Mouse (Mus musculus): Measurements from ENCODE around the gene Nr1i3. TPM values are rescaled to one million over a fixed set of nuclear protein-coding genes. Genes with fewer than 3 reads are reported as not detected.

The Nr1i3 gene
- polyA plus RNA-seq, 1 experiment from 2014 or later = 0.21 TPM

GRCm38 (mm10) chr1:171187851-171188700 lies 25.7 kb upstream of the Nr1i3 start:
- Histone ChIP-seq H3K27me3 (replicated peaks; ENCODE audit: low read depth, poor library complexity, severe bottlenecking) (peaks cover 38% of the 10 kb centered on the region), H3K27ac (replicated peaks) (no peak overlapping the region), H3K36me3 (replicated peaks) (no peaks in the 10 kb centered on the region), H3K4me3 (0 out of 2 replicates have a peak overlapping the region, but pooled peaks have one; percentile 11), H3K9me3 (no peaks in the 10 kb centered on the region), H3K4me1 (peaks cover 39% of the 10 kb centered on the region)
- 59% methylated on average over 13 of the region's 13 CpGs for WGBS
- no peak for DNase-seq (ENCODE audit: low spot score)

DNA sequence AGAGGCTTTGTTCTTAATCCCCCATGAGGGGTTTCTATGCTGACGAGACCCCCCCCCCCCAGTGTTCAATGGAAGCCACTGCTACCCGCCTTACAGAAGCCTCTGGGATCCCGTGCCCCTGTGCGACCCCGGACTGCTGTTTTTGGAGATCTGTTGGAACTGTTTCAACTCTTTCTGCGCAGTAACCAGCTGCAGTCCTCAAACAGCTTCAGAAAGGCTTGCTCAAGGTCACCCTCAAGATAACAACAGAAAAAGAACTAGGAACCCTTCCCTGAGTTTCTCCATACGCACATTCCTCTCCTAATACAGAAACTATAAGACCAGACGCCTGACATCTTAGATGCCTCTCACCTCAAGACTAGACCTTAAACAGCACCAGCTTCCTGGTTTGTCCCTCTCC lies 24.7 kb upstream of the Nr1i3 start:
- Histone ChIP-seq H3K4me1 (peaks cover 48% of the 10 kb centered on the region), H3K36me3 (replicated peaks) (no peaks in the 10 kb centered on the region), H3K4me3 (peak overlapping the region; percentile 6; the same call in 1 of the 2 replicates)

DNA sequence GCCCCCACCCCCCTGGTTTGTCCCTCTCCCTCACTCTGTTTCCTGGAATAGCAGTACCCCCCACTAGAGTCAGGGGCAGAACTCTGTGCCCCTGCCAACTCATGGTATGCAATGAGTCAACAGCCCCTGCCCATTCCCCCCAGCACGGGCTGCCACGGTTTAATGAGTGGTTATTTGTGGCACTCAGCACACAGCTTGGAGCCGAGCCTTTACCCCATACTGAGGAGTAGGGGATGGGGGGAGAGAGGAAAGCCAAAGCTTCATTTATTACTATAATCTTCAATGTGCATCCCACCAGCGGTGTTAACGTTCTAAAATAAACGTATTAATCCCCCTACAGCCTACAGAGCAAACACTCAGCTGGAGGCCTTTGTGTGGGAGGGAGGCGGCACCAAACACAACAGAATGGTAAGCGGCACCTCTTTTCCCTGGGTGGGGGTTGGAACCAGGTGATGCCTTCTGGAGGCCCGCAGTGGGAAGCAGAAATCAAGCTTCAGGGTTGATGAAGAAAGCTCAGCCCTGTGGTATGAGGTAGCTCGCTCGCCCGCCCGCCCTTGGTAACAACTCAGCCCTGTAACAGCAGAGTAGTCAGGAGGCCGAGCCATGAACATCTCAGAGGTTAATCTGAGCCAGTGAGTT lies 24.2 kb upstream of the Nr1i3 start:
- WGBS = 35% methylated on average over 14 of the region's 14 CpGs
- Histone ChIP-seq H3K4me1 (peaks cover 54% of the 10 kb centered on the region), H3K36me3 (replicated peaks) (no peaks in the 10 kb centered on the region), H3K4me3 (peak overlapping the region; percentile 6; the same call in 1 of the 2 replicates), H3K9me3 (no peaks in the 10 kb centered on the region), H3K27ac (replicated peaks) (peak overlapping the region; percentile 16; the same call in 1 of the 2 replicates), H3K27me3 (replicated peaks; ENCODE audit: low read depth, poor library complexity, severe bottlenecking) (peaks cover 53% of the 10 kb centered on the region)
- peak; percentile 21 for DNase-seq (ENCODE audit: low spot score)

More for the DNA sequence above, 24.7 kb upstream of the Nr1i3 start:
- H3K27me3 ChIP-seq (replicated peaks; ENCODE audit: low read depth, poor library complexity, severe bottlenecking) = peaks cover 48% of the 10 kb centered on the region
- H3K27ac ChIP-seq (replicated peaks) = peak overlapping the region; percentile 24; the same call in 1 of the 2 replicates
- 19% methylated on average over 8 of the region's 8 CpGs for WGBS
- H3K9me3 ChIP-seq = no peaks in the 10 kb centered on the region
- DNase-seq (ENCODE audit: low spot score) = peak; percentile 37

GRCm38 (mm10) chr1:171190832-171191231 lies 22.9 kb upstream of the Nr1i3 start:
- 93% methylated on average over 9 of the region's 9 CpGs for WGBS
- Histone ChIP-seq H3K4me3 (no peak overlapping the region), H3K4me1 (peaks cover 60% of the 10 kb centered on the region), H3K9me3 (no peaks in the 10 kb centered on the region), H3K36me3 (replicated peaks) (no peaks in the 10 kb centered on the region), H3K27ac (replicated peaks) (no peak overlapping the region), H3K27me3 (replicated peaks; ENCODE audit: low read depth, poor library complexity, severe bottlenecking) (peaks cover 66% of the 10 kb centered on the region)
- no peak for DNase-seq (ENCODE audit: low spot score)

DNA sequence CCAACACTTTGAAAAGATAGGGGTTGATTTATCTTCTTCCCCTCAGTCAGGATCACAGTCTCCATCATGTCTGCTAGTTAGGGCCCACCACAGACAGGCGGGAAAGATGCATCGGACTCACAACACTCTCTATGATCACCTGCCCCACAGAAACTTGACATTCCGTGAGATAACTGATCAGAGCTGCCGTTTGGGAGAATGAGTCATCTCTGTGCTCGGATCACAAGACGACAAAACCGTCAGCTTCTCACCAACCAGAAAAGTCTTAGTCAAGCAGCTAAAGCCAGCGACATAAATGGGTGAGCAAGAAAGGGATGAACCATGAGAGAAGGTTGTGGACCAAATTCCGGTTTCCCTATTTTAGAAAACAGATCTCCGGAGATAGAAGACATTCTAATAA lies 21.5 kb upstream of the Nr1i3 start:
- H3K27ac ChIP-seq (replicated peaks) = no peak overlapping the region
- peaks cover 58% of the 10 kb centered on the region for H3K4me1 ChIP-seq
- no peaks in the 10 kb centered on the region for H3K36me3 ChIP-seq (replicated peaks)
- peaks cover 80% of the 10 kb centered on the region for H3K27me3 ChIP-seq (replicated peaks; ENCODE audit: low read depth, poor library complexity, severe bottlenecking)
- 45% methylated on average over 10 of the region's 10 CpGs for WGBS
- H3K9me3 ChIP-seq = no peaks in the 10 kb centered on the region
- no peak for DNase-seq (ENCODE audit: low spot score)
- no peak overlapping the region for H3K4me3 ChIP-seq

- H3K27ac ChIP-seq (replicated peaks) = no peak overlapping the region; the same call in 1 of the 2 replicates
- peak overlapping the region; percentile 44 for H3K4me3 ChIP-seq
- H3K27me3 ChIP-seq (replicated peaks; ENCODE audit: low read depth, poor library complexity, severe bottlenecking) = peaks cover 89% of the 10 kb centered on the region
- H3K36me3 ChIP-seq (replicated peaks) = no peaks in the 10 kb centered on the region
- no peaks in the 10 kb centered on the region for H3K9me3 ChIP-seq
- WGBS = 2% methylated on average over 18 of the region's 18 CpGs
- DNase-seq (ENCODE audit: low spot score) = peak; percentile 43
- H3K4me1 ChIP-seq = peaks cover 54% of the 10 kb centered on the region
Measured at GRCm38 (mm10) chr1:171193093-171193840, 20.5 kb upstream of the Nr1i3 start.

GRCm38 (mm10) chr1:171193911-171194830 lies 19.6 kb upstream of the Nr1i3 start:
- Histone ChIP-seq H3K9me3 (no peaks in the 10 kb centered on the region), H3K4me3 (0 out of 2 replicates have a peak overlapping the region, but pooled peaks have one; percentile 72), H3K27ac (replicated peaks) (no peak overlapping the region), H3K4me1 (peaks cover 45% of the 10 kb centered on the region), H3K27me3 (replicated peaks; ENCODE audit: low read depth, poor library complexity, severe bottlenecking) (peaks cover 98% of the 10 kb centered on the region), H3K36me3 (replicated peaks) (no peaks in the 10 kb centered on the region)
- peak; percentile 34 for DNase-seq (ENCODE audit: low spot score)
- WGBS = 21% methylated on average over 11 of the region's 11 CpGs

DNA sequence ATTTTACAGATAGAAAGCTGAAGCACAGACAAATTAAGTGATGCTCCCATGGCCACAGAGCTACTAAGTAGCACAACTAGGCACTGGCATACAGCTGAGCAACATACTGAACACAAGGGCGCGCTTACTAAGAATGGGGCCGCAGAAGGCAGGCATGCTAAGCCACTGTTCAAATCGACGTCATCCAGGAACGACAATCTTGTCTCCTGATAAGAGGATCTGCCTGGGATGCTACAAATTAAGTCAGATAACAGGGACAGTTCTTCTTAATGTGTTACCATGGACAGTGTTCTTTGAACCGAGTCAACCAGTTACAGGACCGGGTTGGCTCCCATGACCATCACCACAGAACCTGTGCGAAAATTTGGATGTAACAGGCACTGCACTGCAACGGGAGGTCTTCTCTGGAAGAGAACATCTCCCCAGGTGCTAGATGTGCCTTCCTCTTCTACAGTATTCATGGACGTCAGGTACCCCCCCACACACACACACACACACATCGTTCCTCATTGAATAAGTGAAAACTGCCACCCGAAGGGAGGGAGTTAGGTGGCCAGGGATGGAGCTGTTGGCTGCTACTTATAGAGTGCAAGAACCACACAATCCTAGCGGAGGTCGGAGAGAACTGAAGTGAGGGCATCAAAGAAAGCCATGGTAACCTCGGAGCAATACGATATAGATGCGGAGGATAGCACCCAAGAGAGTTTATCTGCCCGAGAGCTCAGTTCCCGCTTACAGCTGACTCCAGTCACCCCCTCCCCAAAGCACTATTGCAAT lies 18.5 kb upstream of the Nr1i3 start:
- no peak overlapping the region for H3K27ac ChIP-seq (replicated peaks)
- H3K9me3 ChIP-seq = no peaks in the 10 kb centered on the region
- DNase-seq (ENCODE audit: low spot score) = peak; percentile 32
- H3K4me1 ChIP-seq = peaks cover 38% of the 10 kb centered on the region
- H3K36me3 ChIP-seq (replicated peaks) = no peaks in the 10 kb centered on the region
- H3K4me3 ChIP-seq = peak overlapping the region; percentile 72
- peaks cover 94% of the 10 kb centered on the region for H3K27me3 ChIP-seq (replicated peaks; ENCODE audit: low read depth, poor library complexity, severe bottlenecking)
- WGBS = 4% methylated on average over 20 of the region's 20 CpGs

DNA sequence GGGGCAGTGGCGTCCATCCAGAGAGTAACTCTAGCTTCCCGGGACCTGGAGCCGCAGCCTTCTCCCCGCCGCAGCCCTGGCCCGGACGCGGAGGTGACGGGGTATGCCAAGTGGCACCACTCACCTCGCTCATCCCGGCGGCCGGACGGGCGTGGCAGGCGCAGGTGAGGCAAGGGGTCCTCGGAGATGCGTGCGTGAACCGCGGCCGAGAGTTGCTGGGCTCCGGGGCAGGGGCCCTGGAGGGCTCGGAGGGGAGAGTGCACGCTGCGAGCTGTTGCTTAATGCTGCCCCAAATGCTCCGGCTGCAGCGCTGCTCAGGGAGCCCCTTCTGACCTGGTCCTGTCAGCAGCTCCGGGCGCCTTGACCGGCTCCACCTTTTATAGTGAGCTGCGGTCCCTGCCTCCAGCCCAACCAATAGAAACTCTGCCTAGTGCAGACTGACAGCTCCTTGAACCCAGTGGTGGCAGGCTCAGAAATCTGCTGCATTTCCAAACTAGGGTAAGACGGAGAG lies 17.8 kb upstream of the Nr1i3 start, which contains the start of gene Pcp4l1:
Pcp4l1 (minus strand) TSS at position 382 of the 511 bp plus-strand sequence.
- Histone ChIP-seq H3K4me1 (peaks cover 38% of the 10 kb centered on the region), H3K27ac (replicated peaks) (no peak within 1 kb of the TSS), H3K4me3 (peak within 1 kb of the TSS; percentile 72), H3K9me3 (no peaks in the 10 kb centered on the region), H3K27me3 (replicated peaks; ENCODE audit: low read depth, poor library complexity, severe bottlenecking) (peaks cover 87% of the 10 kb centered on the region), H3K36me3 (replicated peaks) (no peaks in the 10 kb centered on the region)
- DNase-seq (ENCODE audit: low spot score) = peak; percentile 80
- under 1% methylated on average over 33 of the region's 33 CpGs for WGBS

- 66% methylated on average over 1 of the region's 1 CpGs for WGBS
- Histone ChIP-seq H3K4me1 (peaks cover 18% of the 10 kb centered on the region), H3K9me3 (no peaks in the 10 kb centered on the region), H3K4me3 (no peak overlapping the region), H3K27me3 (replicated peaks; ENCODE audit: low read depth, poor library complexity, severe bottlenecking) (peaks cover 54% of the 10 kb centered on the region), H3K27ac (replicated peaks) (no peak overlapping the region), H3K36me3 (replicated peaks) (no peaks in the 10 kb centered on the region)
- DNase-seq (ENCODE audit: low spot score) = no peak
Measured at GRCm38 (mm10) chr1:171199532-171199931, 14.2 kb upstream of the Nr1i3 start.

GRCm38 (mm10) chr1:171200769-171201168 lies 13.0 kb upstream of the Nr1i3 start:
- no peak overlapping the region for H3K4me3 ChIP-seq
- 94% methylated on average over 1 of the region's 1 CpGs for WGBS
- no peak for DNase-seq (ENCODE audit: low spot score)

More at GRCm38 (mm10) chr1:171200769-171201168, 13.0 kb upstream of the Nr1i3 start:
- Histone ChIP-seq H3K36me3 (replicated peaks) (no peaks in the 10 kb centered on the region), H3K4me1 (peaks cover 6% of the 10 kb centered on the region), H3K9me3 (no peaks in the 10 kb centered on the region), H3K27me3 (replicated peaks; ENCODE audit: low read depth, poor library complexity, severe bottlenecking) (peaks cover 42% of the 10 kb centered on the region), H3K27ac (replicated peaks) (no peak overlapping the region)

All from embryonic facial prominence, embryonic 10.5 days (tissue).